Mouse (Mus musculus) heart, embryonic 16.5 days (tissue): ENCODE data around the gene Klk8. TPM values are rescaled to one million over a fixed set of nuclear protein-coding genes. Genes with fewer than 3 reads are reported as not detected.

Source experiments
- ATAC-seq: fragments of 200-750 bp; cut with Nextera tagmentation; replicated peaks from 2 replicates; pipeline ENCODE4 v1.8.0; 2017; ENCODE audit warnings: moderate number of reproducible peaks; ENCODE audit not compliant: insufficient read depth, low FRiP score; ENCODE audit errors: extremely low read depth
- H3K27ac ChIP-seq: fragments of 300-500 bp; sonication (generic); 2 replicates; pipeline ENCODE4 v1.5.1; 2014; ENCODE audit warnings: mild to moderate bottlenecking, low read length, control low read depth, moderate library complexity
- H3K27me3 ChIP-seq: fragments of 300-500 bp; sonication (generic); 2 replicates; pipeline ENCODE4 v1.6.1; 2014; ENCODE audit warnings: low read length, mixed read lengths; ENCODE audit not compliant: control insufficient read depth, insufficient read depth
- H3K36me3 ChIP-seq: fragments of 300-500 bp; sonication (generic); 2 replicates; pipeline ENCODE4 v1.6.1; 2014; ENCODE audit not compliant: control insufficient read depth, insufficient read depth
- H3K4me1 ChIP-seq: fragments of 300-500 bp; sonication (generic); 2 replicates; pipeline ENCODE4 v1.6.1; 2014; ENCODE audit warnings: low read length, mixed read lengths; ENCODE audit not compliant: control insufficient read depth, insufficient read depth
- H3K4me2 ChIP-seq: fragments of 300-500 bp; sonication (generic); 2 replicates; pipeline ENCODE4 v1.6.1; 2014; ENCODE audit warnings: low read depth, mild to moderate bottlenecking, control low read depth, low read length
- H3K4me3 ChIP-seq: fragments of 300-500 bp; sonication (generic); 2 replicates; pipeline ENCODE4 v1.5.1; 2014; ENCODE audit warnings: mild to moderate bottlenecking, control low read depth, low read length
- H3K9ac ChIP-seq: fragments of 300-500 bp; sonication (generic); 2 replicates; pipeline ENCODE4 v1.6.1; 2014; ENCODE audit warnings: low read length, control low read depth
- H3K9me3 ChIP-seq: fragments of 300-500 bp; sonication (generic); replicated peaks from 2 replicates; pipeline ENCODE4 v1.6.1; 2016; ENCODE audit warnings: low read length; ENCODE audit not compliant: control insufficient read depth
- WGBS: fragments of 180-500 bp; shearing (Covaris S2); extraction: QIAGEN DNeasy Blood & Tissue Kit; methylation state at CpG from one replicate; pipeline ENCODE4 v1.1.7; 2014; 5-methylcytosine and 5-hydroxymethylcytosine counted together
- polyA plus RNA-seq: library from polyadenylated mRNA; unstranded; fragments of >200 nt; fragmentation: Nextera tagmentation; extraction: Ambion mirVana; gene quantifications from 2 replicates; pipeline ENCODE4 v1.2.1, GENCODE M21; 2015

Klk8 gene
- polyA plus RNA-seq, 1 experiment from 2014 or later = 22.1 TPM

- Histone ChIP-seq H3K9ac (no peak overlapping the region), H3K27ac (no peak overlapping the region), H3K4me2 (no peak overlapping the region), H3K36me3 (no peaks in the 10 kb centered on the region), H3K4me3 (no peak overlapping the region), H3K9me3 (peaks cover 3% of the 10 kb centered on the region; the same call in 1 of the 2 replicates), H3K27me3 (no peaks in the 10 kb centered on the region), H3K4me1 (no peaks in the 10 kb centered on the region)
- 77% methylated on average over 6 of the region's 6 CpGs for WGBS
- no peak for ATAC-seq
Measured at GRCm38 (mm10) chr7:43851616-43852015, 54.2 kb downstream of the Klk8 start.

Other genes starting within 250 kb of the Klk8 start
- gene Zfp658, start 235.3 kb upstream of the Klk8 start, polyA plus RNA-seq = 1.3 and 2.0 TPM in 2 replicates
- 7.4 TPM in 2 replicates for gene Zfp719, start 218.0 kb upstream of the Klk8 start, polyA plus RNA-seq
- gene Zfp819, start 190.4 kb upstream of the Klk8 start, polyA plus RNA-seq = not detected in 2 replicates
- 0.09 TPM in 1 of 2 replicates, not detected in the other for gene Ceacam18, start 162.9 kb upstream of the Klk8 start, polyA plus RNA-seq
- 0.62 and 0.71 TPM in 2 replicates for gene Siglece, start 137.4 kb upstream of the Klk8 start, polyA plus RNA-seq
- gene Ctu1, start 125.6 kb upstream of the Klk8 start, polyA plus RNA-seq = 7.2 and 7.6 TPM in 2 replicates
- gene Klk14, start 107.2 kb upstream of the Klk8 start, polyA plus RNA-seq = not detected in 2 replicates
- gene Klk13, start 85.0 kb upstream of the Klk8 start, polyA plus RNA-seq = 0.17 and 0.45 TPM in 2 replicates
- gene Klk12, start 28.7 kb upstream of the Klk8 start, polyA plus RNA-seq = not detected in 2 replicates
- 0.19 and 0.25 TPM in 2 replicates for gene Klk11, start 23.0 kb upstream of the Klk8 start, polyA plus RNA-seq
- gene Klk10, start 16.5 kb upstream of the Klk8 start, polyA plus RNA-seq = 1.6 and 1.7 TPM in 2 replicates
- 0.09 and 0.10 TPM in 2 replicates for gene Klk9, start 5.7 kb upstream of the Klk8 start, polyA plus RNA-seq
- gene Klk7, start 13.7 kb downstream of the Klk8 start, polyA plus RNA-seq = 0.12 TPM in 1 of 2 replicates, not detected in the other
- not detected in 2 replicates for gene Klk6, start 26.9 kb downstream of the Klk8 start, polyA plus RNA-seq
- not detected in 2 replicates for gene Klk5, start 44.4 kb downstream of the Klk8 start, polyA plus RNA-seq
- gene Klk4, start 83.6 kb downstream of the Klk8 start, polyA plus RNA-seq = 0.11 and 0.15 TPM in 2 replicates
- not detected in 2 replicates for gene Klk15, start 136.2 kb downstream of the Klk8 start, polyA plus RNA-seq
- gene Klk1b8, start 153.1 kb downstream of the Klk8 start, polyA plus RNA-seq = not detected in 2 replicates
- 0.28 TPM in 1 of 2 replicates, not detected in the other for gene Klk1b1, start 169.2 kb downstream of the Klk8 start, polyA plus RNA-seq
- gene Klk1b9, start 178.5 kb downstream of the Klk8 start, polyA plus RNA-seq = not detected in 2 replicates
- 0.17 TPM in 1 of 2 replicates, not detected in the other for gene Klk1b11, start 198.3 kb downstream of the Klk8 start, polyA plus RNA-seq
- gene Klk1b26, start 214.6 kb downstream of the Klk8 start, polyA plus RNA-seq = 0.13 TPM in 1 of 2 replicates, not detected in the other